Mouse (Mus musculus): ENCODE measurements around the gene S100a13.

Gene S100a13

DNA sequence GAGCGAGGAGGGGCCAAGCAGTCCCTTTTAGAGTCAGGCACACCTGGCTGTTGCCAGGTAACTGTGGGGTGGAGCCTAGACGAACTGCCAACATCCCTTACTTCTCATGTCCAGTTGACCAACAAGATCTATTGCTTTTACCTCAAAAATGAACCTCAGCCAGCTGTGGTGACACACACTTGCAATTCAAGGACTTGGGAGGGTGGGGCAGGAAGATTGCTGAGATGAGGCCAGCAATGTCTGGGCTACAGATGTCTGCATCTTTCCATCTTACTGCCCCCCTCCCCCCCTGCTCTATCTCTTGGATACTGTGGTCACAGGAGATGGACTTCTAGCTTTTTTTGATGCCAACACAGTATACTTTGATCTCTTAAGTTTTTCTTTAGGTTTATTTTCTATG, 38.0 kb downstream of the S100a13 start:
- DNase-seq (ENCODE audit: low read depth, low spot score): no peak

DNA sequence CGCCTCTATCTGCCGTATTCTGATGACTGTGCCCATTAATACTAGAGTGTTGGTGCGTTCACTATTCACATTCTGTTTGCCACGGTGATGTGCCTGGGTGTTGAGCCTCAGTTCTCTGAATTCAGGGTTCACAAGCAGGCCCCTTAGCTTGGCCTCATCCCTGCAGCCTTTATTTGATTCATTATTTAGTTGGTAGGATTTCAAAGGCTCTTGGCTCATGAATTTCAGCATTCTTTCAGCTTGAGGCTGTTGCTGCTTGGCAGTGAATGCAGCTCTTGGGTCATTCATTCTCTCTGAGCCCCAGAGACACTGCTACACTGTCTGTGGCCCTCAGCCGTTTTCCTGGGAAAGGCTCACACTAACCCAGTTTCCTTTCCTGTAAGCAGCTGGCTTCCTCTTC, 41.7 kb downstream of the S100a13 start:
- no peak for DNase-seq (ENCODE audit: low read depth, low spot score)

DNA sequence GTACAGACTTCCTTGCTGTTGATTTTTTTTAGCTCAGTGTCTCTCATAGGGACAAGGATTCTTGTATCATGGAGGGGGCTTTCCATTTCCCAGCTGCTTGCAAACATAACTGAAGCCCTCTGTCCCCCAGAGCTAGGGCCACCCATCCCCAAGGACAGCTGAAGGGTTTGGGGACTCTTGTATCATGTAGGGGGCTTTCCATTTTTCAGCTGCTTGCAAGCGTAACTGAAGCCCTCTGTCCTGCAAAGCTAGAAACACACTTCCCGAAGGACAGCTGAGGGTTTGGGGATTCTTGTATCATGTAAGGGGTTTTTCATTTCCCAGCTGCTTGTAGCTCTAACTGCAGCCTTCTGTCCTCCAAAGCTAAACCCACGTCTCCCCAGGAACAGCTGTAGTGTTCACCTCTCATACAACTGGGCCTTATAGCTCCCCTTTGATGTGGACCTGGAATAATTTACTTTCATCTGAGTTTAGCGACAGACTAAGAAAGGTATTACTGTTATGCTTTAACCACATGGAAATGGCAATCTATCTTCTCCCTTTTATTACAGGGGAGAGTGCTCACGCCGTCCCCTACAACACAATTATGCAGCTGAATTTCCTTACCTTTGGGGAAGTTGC, 45.9 kb downstream of the S100a13 start, which contains the start of gene S100a3:
S100a3 (plus strand) TSS at position 571 of the 621 bp plus-strand sequence.
- DNase-seq (ENCODE audit: low read depth, low spot score): no peak

Data from retina, adult 2 months (tissue).